Mouse (Mus musculus) thymus, adult 2 months (tissue): ENCODE data around the gene Atp5c1.

Experiments used
- CTCF ChIP-seq: fragments of 200-500 bp; IDR thresholded peaks from 2 replicates; pipeline ENCODE4 v1.5.1; 2012; ENCODE audit warnings: mild to moderate bottlenecking, control low read depth, low read length, moderate library complexity, borderline replicate concordance; ENCODE audit not compliant: control insufficient read depth, poor library complexity, insufficient read depth; ENCODE audit errors: extremely low read depth
- POLR2A ChIP-seq: fragments of 200-500 bp; IDR thresholded peaks from 2 replicates; pipeline ENCODE4 v1.6.1; 2012; ENCODE audit warnings: mild to moderate bottlenecking, low read length, control low read depth, moderate library complexity; ENCODE audit not compliant: control insufficient read depth, poor library complexity, insufficient read depth; ENCODE audit errors: extremely low read depth

GRCm38 (mm10) chr2:10100471-10100870 lies 20.2 kb upstream of the Atp5c1 start:
- no peak for TF ChIP-seq POLR2A
- no peak for TF ChIP-seq CTCF
